Mouse (Mus musculus) effector memory CD4-positive, alpha-beta T cell, adult 5 months (primary cell): ENCODE data around the gene Fam124b. TPM values are rescaled to one million over a fixed set of nuclear protein-coding genes. Genes with fewer than 3 reads are reported as not detected.

Experiments
- polyA plus RNA-seq: library from polyadenylated mRNA; unstranded; fragments of 100-300 nt; shearing (Covaris generic); gene quantifications from one replicate; pipeline ENCODE4 v1.2.1, GENCODE M21; 2017

Gene Fam124b
- 2.1 TPM for polyA plus RNA-seq

DNA sequence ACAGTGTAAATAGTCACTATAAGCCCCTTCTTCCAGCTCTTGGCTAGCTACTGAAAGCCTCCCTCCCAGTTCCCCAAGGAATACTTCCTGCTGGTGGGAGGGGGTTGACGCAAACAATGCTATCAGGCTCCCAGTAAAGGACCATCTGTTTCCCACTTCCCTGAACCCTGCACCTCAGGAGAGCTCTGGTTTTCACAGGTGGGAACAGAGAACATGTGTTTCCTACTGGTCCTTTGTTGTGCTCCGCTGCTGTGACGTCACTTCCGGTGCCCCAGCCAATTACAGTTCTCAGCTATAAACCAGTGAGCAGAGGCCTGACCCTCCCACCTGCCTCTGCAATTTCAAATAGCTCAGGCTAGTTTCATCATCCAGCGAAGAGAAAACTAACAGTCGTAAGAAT, at the start of gene Fam124b:
Gene Fam124b, minus strand, starts transcription at position 206 of the 400 bp plus-strand sequence.

Other genes with a start within 250 kb of the Fam124b start
- 258 TPM for gene Cul3, start 122.0 kb upstream of the Fam124b start, polyA plus RNA-seq
- not detected for gene Gm45261, start 243.0 kb upstream of the Fam124b start, polyA plus RNA-seq